Mouse (Mus musculus) thymus, adult 2 months (tissue): ENCODE measurements at regions not wholly inside any gene's neighbourhood (a gene's known extent, or its start where the extent isn't known, plus 50 kb on each side); places are given as distances from the start of the nearest gene placed in this dataset.

ENCODE experiments used
- CTCF ChIP-seq: fragments of 200-500 bp; IDR thresholded peaks from 2 replicates; pipeline ENCODE4 v1.5.1; 2012; ENCODE audit warnings: mild to moderate bottlenecking, control low read depth, low read length, moderate library complexity, borderline replicate concordance; ENCODE audit not compliant: control insufficient read depth, poor library complexity, insufficient read depth; ENCODE audit errors: extremely low read depth
- POLR2A ChIP-seq: fragments of 200-500 bp; IDR thresholded peaks from 2 replicates; pipeline ENCODE4 v1.6.1; 2012; ENCODE audit warnings: mild to moderate bottlenecking, low read length, control low read depth, moderate library complexity; ENCODE audit not compliant: control insufficient read depth, poor library complexity, insufficient read depth; ENCODE audit errors: extremely low read depth

DNA sequence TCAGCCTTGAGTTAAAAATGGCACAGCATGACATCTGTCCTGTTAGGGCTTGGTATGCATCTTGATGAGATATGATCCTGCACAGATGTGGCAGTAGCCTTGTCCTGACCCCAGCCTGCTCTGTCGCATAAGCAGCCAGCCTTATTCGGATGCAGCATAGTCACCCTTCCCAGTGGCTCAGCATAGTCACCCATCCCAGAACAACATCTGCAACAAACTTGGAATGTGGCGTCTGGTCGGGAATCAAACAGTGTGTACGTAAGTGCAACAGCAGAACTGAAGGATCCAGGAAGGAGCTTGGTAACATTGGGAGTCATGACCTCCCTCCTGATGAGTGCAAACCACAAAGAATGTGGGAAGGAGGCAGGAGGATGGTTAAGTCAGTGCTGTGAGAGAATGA, 171.7 kb downstream of the Cdca7 start:
- TF ChIP-seq CTCF (no peak), POLR2A (no peak)
